Mouse (Mus musculus): ENCODE results near the gene Cntrl. TPM values are rescaled to one million over a fixed set of nuclear protein-coding genes. Genes with fewer than 3 reads are reported as not detected.

The Cntrl gene
- polyA plus RNA-seq, 1 experiment, result 2.6 TPM

- no peaks in the 10 kb centered on the region for H3K27me3 ChIP-seq (ENCODE audit: control insufficient read depth, insufficient read depth, insufficient read length)
- TF ChIP-seq POLR2A (IDR thresholded peaks at IDR 0.05; ENCODE audit: insufficient read length, low read depth) (no peak), E2F4 (IDR thresholded peaks at IDR 0.05; ENCODE audit: insufficient read depth) (no peak), MYOD1 (IDR thresholded peaks at IDR 0.05; ENCODE audit: control insufficient read depth in 1 of 3, insufficient read length in 2 of 3, low read depth in 2 of 3) (no peak), USF1 (IDR thresholded peaks at IDR 0.05; ENCODE audit: low read depth) (no peak), REST (IDR thresholded peaks at IDR 0.05; ENCODE audit: insufficient read depth, insufficient read length) (no peak), MAX (IDR thresholded peaks at IDR 0.05; ENCODE audit: low read depth) (no peak), MYOG (IDR thresholded peaks at IDR 0.05; ENCODE audit: control insufficient read depth in 1 of 3, insufficient read depth in 1 of 3, insufficient read length in 2 of 3, low read depth in 2 of 3) (no peak), POLR2AphosphoS2 (IDR thresholded peaks at IDR 0.05; ENCODE audit: insufficient read length, low read depth) (no peak), TCF3 (IDR thresholded peaks at IDR 0.05; ENCODE audit: insufficient read length, low read depth) (no peak), TCF12 (IDR thresholded peaks at IDR 0.05; ENCODE audit: insufficient read depth, poor library complexity, severe bottlenecking) (no peak), SRF (IDR thresholded peaks at IDR 0.05; ENCODE audit: control insufficient read depth, insufficient read length, low read depth) (no peak), CEBPB (IDR thresholded peaks at IDR 0.05; ENCODE audit: insufficient read depth, poor library complexity, severe bottlenecking) (no peak)
- no peaks in the 10 kb centered on the region for H3K79me2 ChIP-seq (ENCODE audit: control insufficient read depth, insufficient read depth)
- H3K36me3 ChIP-seq (ENCODE audit: control insufficient read depth, insufficient read depth), result peaks cover 45% of the 10 kb centered on the region
- H3K4me3 ChIP-seq, result no peak overlapping the region
- H3ac ChIP-seq (ENCODE audit: control insufficient read depth, insufficient read length), result no peak overlapping the region
- H3K4me2 ChIP-seq (ENCODE audit: low read depth), result no peak overlapping the region
Observed at GRCm38 (mm10) chr2:35158358-35158757, 49.1 kb downstream of the Cntrl start.

GRCm38 (mm10) chr2:35160206-35160605, 50.9 kb downstream of the Cntrl start:
- Histone ChIP-seq H3K4me3 (no peak overlapping the region), H3K79me2 (ENCODE audit: control insufficient read depth, insufficient read depth) (no peaks in the 10 kb centered on the region), H3K27me3 (ENCODE audit: control insufficient read depth, insufficient read depth, insufficient read length) (no peaks in the 10 kb centered on the region), H3ac (ENCODE audit: control insufficient read depth, insufficient read length) (no peak overlapping the region), H3K36me3 (ENCODE audit: control insufficient read depth, insufficient read depth) (peaks cover 36% of the 10 kb centered on the region), H3K4me2 (ENCODE audit: low read depth) (no peak overlapping the region)
- TF ChIP-seq MYOD1 (IDR thresholded peaks at IDR 0.05; ENCODE audit: control insufficient read depth in 1 of 3, insufficient read length in 2 of 3, low read depth in 2 of 3), result no peak

GRCm38 (mm10) chr2:35161846-35162488, 52.7 kb downstream of the Cntrl start:
- H3ac ChIP-seq (ENCODE audit: control insufficient read depth, insufficient read length), result no peak overlapping the region
- H3K27me3 ChIP-seq (ENCODE audit: control insufficient read depth, insufficient read depth, insufficient read length), result no peaks in the 10 kb centered on the region
- no peak overlapping the region for H3K4me3 ChIP-seq
- TF ChIP-seq USF1 (IDR thresholded peaks at IDR 0.05; ENCODE audit: low read depth) (no peak), SRF (IDR thresholded peaks at IDR 0.05; ENCODE audit: control insufficient read depth, insufficient read length, low read depth) (no peak), POLR2AphosphoS2 (IDR thresholded peaks at IDR 0.05; ENCODE audit: insufficient read length, low read depth) (no peak), E2F4 (IDR thresholded peaks at IDR 0.05; ENCODE audit: insufficient read depth) (no peak), MYOD1 (IDR thresholded peaks at IDR 0.05; ENCODE audit: control insufficient read depth in 1 of 3, insufficient read length in 2 of 3, low read depth in 2 of 3) (no peak), REST (IDR thresholded peaks at IDR 0.05; ENCODE audit: insufficient read depth, insufficient read length) (no peak), MAX (IDR thresholded peaks at IDR 0.05; ENCODE audit: low read depth) (no peak), TCF12 (IDR thresholded peaks at IDR 0.05; ENCODE audit: insufficient read depth, poor library complexity, severe bottlenecking) (no peak), TCF3 (IDR thresholded peaks at IDR 0.05; ENCODE audit: insufficient read length, low read depth) (no peak), CEBPB (IDR thresholded peaks at IDR 0.05; ENCODE audit: insufficient read depth, poor library complexity, severe bottlenecking) (no peak)
- H3K36me3 ChIP-seq (ENCODE audit: control insufficient read depth, insufficient read depth), result peaks cover 22% of the 10 kb centered on the region
- no peaks in the 10 kb centered on the region for H3K79me2 ChIP-seq (ENCODE audit: control insufficient read depth, insufficient read depth)
- no peak overlapping the region for H3K4me2 ChIP-seq (ENCODE audit: low read depth)

- TF ChIP-seq TCF12 (IDR thresholded peaks at IDR 0.05; ENCODE audit: insufficient read depth, poor library complexity, severe bottlenecking) (no peak), TCF3 (IDR thresholded peaks at IDR 0.05; ENCODE audit: insufficient read length, low read depth) (no peak), SRF (IDR thresholded peaks at IDR 0.05; ENCODE audit: control insufficient read depth, insufficient read length, low read depth) (no peak)
- Histone ChIP-seq H3K36me3 (ENCODE audit: control insufficient read depth, insufficient read depth) (peaks cover 14% of the 10 kb centered on the region), H3K27me3 (ENCODE audit: control insufficient read depth, insufficient read depth, insufficient read length) (no peaks in the 10 kb centered on the region), H3K4me3 (no peak overlapping the region), H3K79me2 (ENCODE audit: control insufficient read depth, insufficient read depth) (no peaks in the 10 kb centered on the region), H3ac (ENCODE audit: control insufficient read depth, insufficient read length) (no peak overlapping the region), H3K4me2 (ENCODE audit: low read depth) (no peak overlapping the region)
Observed at GRCm38 (mm10) chr2:35163396-35163795, 54.1 kb downstream of the Cntrl start.

- Histone ChIP-seq H3ac (ENCODE audit: control insufficient read depth, insufficient read length) (no peak overlapping the region), H3K4me2 (ENCODE audit: low read depth) (no peak overlapping the region), H3K4me3 (no peak overlapping the region), H3K36me3 (ENCODE audit: control insufficient read depth, insufficient read depth) (peaks cover 9% of the 10 kb centered on the region), H3K79me2 (ENCODE audit: control insufficient read depth, insufficient read depth) (no peaks in the 10 kb centered on the region), H3K27me3 (ENCODE audit: control insufficient read depth, insufficient read depth, insufficient read length) (no peaks in the 10 kb centered on the region)
- TF ChIP-seq USF1 (IDR thresholded peaks at IDR 0.05; ENCODE audit: low read depth) (no peak), CEBPB (IDR thresholded peaks at IDR 0.05; ENCODE audit: insufficient read depth, poor library complexity, severe bottlenecking) (no peak), POLR2A (IDR thresholded peaks at IDR 0.05; ENCODE audit: insufficient read length, low read depth) (no peak), MYOD1 (IDR thresholded peaks at IDR 0.05; ENCODE audit: control insufficient read depth in 1 of 3, insufficient read length in 2 of 3, low read depth in 2 of 3) (no peak), SRF (IDR thresholded peaks at IDR 0.05; ENCODE audit: control insufficient read depth, insufficient read length, low read depth) (no peak), TCF3 (IDR thresholded peaks at IDR 0.05; ENCODE audit: insufficient read length, low read depth) (no peak), POLR2AphosphoS2 (IDR thresholded peaks at IDR 0.05; ENCODE audit: insufficient read length, low read depth) (no peak)
Observed at GRCm38 (mm10) chr2:35165416-35165815, 56.1 kb downstream of the Cntrl start.
